Mouse (Mus musculus) neural tube, embryonic 11.5 days (tissue): ENCODE measurements around the gene Olfr298. TPM values are rescaled to one million over a fixed set of nuclear protein-coding genes. Genes with fewer than 3 reads are reported as not detected.

Experiments used
- ATAC-seq: fragments of 200-750 bp; cut with Nextera tagmentation; 2 replicates; pipeline ENCODE4 v1.8.0; 2017; ENCODE audit warnings: moderate number of reproducible peaks, mild to moderate bottlenecking, moderate TSS enrichment, moderate library complexity; ENCODE audit not compliant: insufficient read depth, low FRiP score, low TSS enrichment
- DNase-seq: peaks from one replicate; pipeline ENCODE4 v3.0.0-alpha.2; 2015; ENCODE audit warnings: low spot score
- H3K27ac ChIP-seq: fragments of 300-500 bp; sonication (generic); 2 replicates; pipeline ENCODE4 v1.5.1; 2014; ENCODE audit warnings: low read depth, mild to moderate bottlenecking, low read length
- H3K27me3 ChIP-seq: fragments of 300-500 bp; sonication (generic); 2 replicates; pipeline ENCODE4 v1.6.1; 2014; ENCODE audit warnings: mild to moderate bottlenecking, low read length, mixed read lengths; ENCODE audit not compliant: control insufficient read depth, insufficient read depth
- H3K36me3 ChIP-seq: fragments of 300-500 bp; sonication (generic); 2 replicates; pipeline ENCODE4 v1.6.1; 2014; ENCODE audit warnings: mild to moderate bottlenecking, low read length, moderate library complexity, mixed read lengths; ENCODE audit not compliant: control insufficient read depth, insufficient read depth
- H3K4me1 ChIP-seq: fragments of 300-500 bp; sonication (generic); 2 replicates; pipeline ENCODE4 v1.6.1; 2014; ENCODE audit warnings: low read length, mixed read lengths; ENCODE audit not compliant: control insufficient read depth, insufficient read depth
- H3K4me2 ChIP-seq: fragments of 300-500 bp; sonication (generic); 2 replicates; pipeline ENCODE4 v1.6.1; 2014; ENCODE audit warnings: low read depth, mild to moderate bottlenecking, moderate library complexity
- H3K4me3 ChIP-seq: fragments of 300-500 bp; sonication (generic); 2 replicates; pipeline ENCODE4 v1.5.1; 2014; ENCODE audit warnings: low read depth, low read length
- H3K9ac ChIP-seq: fragments of 300-500 bp; sonication (generic); 2 replicates; pipeline ENCODE4 v1.6.1; 2014; ENCODE audit warnings: mild to moderate bottlenecking, low read length
- H3K9me3 ChIP-seq: fragments of 300-500 bp; sonication (generic); 2 replicates; pipeline ENCODE4 v1.6.1; 2016; ENCODE audit warnings: low read length; ENCODE audit not compliant: control insufficient read depth
- WGBS: fragments of 180-500 bp; shearing (Covaris S2); extraction: QIAGEN DNeasy Blood & Tissue Kit; methylation state at CpG from one replicate; pipeline ENCODE4 v1.1.7; 2014; 5-methylcytosine and 5-hydroxymethylcytosine counted together
- polyA plus RNA-seq: library from polyadenylated mRNA; unstranded; fragments of >200 nt; fragmentation: Nextera tagmentation; extraction: Ambion mirVana; gene quantifications from 2 replicates; pipeline ENCODE4 v1.2.1, GENCODE M21; 2014

The Olfr298 gene
- polyA plus RNA-seq, result not detected in 2 replicates

DNA sequence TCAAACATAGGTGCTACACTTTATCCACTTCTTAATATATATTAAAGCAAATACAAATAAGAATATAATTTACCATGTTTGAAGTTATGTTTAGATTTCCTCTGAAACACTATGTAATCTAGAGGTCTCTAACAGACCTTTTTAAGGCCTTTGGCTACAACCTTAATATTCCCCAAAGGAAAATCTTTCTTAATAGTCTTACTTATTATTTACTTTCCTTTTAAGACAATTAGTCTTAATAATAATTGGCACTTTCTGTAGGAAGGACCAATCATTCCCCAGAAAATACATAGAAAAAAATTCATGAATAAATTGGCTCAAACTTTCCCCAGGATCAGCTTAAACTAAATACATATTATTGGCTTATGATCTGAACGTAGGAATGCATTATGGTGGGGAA is at the start of gene Olfr298:
Gene Olfr298 (minus strand): TSS at position 101 of the 400 bp plus-strand sequence.
- no peak within 1 kb of the TSS for H3K27ac ChIP-seq
- H3K9me3 ChIP-seq, result no peaks in the 10 kb centered on the region
- no peak for DNase-seq
- H3K4me2 ChIP-seq, result no peak within 1 kb of the TSS
- H3K4me3 ChIP-seq, result no peak within 1 kb of the TSS
- no peaks in the 10 kb centered on the region for H3K4me1 ChIP-seq
- 85% methylated on average over 1 of the region's 1 CpGs for WGBS
- H3K9ac ChIP-seq, result no peak within 1 kb of the TSS
- no peak for ATAC-seq
- H3K36me3 ChIP-seq, result no peaks in the 10 kb centered on the region
- no peaks in the 10 kb centered on the region for H3K27me3 ChIP-seq

DNA sequence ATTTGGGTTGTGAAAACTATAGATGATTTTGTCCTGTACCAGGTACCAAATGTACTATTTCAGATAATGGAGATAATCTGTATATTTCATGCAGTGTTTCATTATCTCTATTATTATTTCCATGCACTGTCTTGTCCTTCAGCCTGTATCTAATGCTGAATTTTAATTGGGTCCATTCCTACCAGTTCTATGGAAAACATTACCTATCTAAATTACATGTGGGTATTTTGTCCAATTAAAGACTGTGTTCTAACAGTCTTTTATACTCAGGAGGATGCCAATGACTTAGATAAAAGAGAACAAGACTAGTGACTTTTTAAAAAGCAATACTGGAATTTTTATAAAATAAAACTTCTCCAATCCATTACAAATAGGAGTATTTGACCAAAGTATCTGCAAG is 27.4 kb upstream of the Olfr298 start, which contains the start of gene Olfr297:
Gene Olfr297 (plus strand): TSS at position 301 of the 400 bp plus-strand sequence.
- no peaks in the 10 kb centered on the region for H3K27me3 ChIP-seq
- no peak within 1 kb of the TSS for H3K4me2 ChIP-seq
- ATAC-seq (no peak), DNase-seq (no peak)
- no peaks in the 10 kb centered on the region for H3K4me1 ChIP-seq
- H3K9me3 ChIP-seq, result no peaks in the 10 kb centered on the region
- H3K36me3 ChIP-seq, result no peaks in the 10 kb centered on the region
- H3K27ac ChIP-seq, result no peak within 1 kb of the TSS
- no peak within 1 kb of the TSS for H3K4me3 ChIP-seq
- H3K9ac ChIP-seq, result no peak within 1 kb of the TSS

DNA sequence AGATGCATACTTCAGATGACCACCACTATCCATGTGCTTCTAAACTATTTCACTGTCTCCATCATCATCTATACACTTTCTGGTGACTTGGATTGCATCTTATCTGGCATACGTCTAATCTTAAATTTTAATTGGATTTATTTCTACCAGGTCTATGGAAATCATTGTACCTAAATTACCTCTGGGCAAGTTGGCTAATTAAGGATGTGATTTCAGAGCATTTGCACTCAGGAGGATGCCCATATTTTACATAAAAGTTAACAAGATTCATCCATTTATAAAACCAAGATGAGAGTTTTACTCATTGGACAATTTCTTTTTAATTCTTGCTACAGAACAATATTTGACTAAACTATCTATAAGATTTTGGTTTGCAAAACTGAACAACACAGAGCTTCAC is 32.7 kb downstream of the Olfr298 start, which contains the start of gene Olfr299:
Gene Olfr299 (plus strand): TSS at position 301 of the 400 bp plus-strand sequence.
- Histone ChIP-seq H3K27me3 (no peaks in the 10 kb centered on the region), H3K27ac (no peak within 1 kb of the TSS), H3K9ac (no peak within 1 kb of the TSS), H3K9me3 (no peaks in the 10 kb centered on the region), H3K4me2 (no peak within 1 kb of the TSS), H3K4me3 (no peak within 1 kb of the TSS), H3K4me1 (no peaks in the 10 kb centered on the region), H3K36me3 (no peaks in the 10 kb centered on the region)
- WGBS, result 91% methylated on average over 1 of the region's 1 CpGs
- ATAC-seq (no peak), DNase-seq (no peak)

Other genes with a start within 250 kb of the Olfr298 start
- not detected in 2 replicates for gene Vmn2r76, start 246.2 kb downstream of the Olfr298 start, polyA plus RNA-seq
- not detected in 2 replicates for gene Olfr310, start 215.3 kb downstream of the Olfr298 start, polyA plus RNA-seq
- not detected in 2 replicates for gene Olfr309, start 178.8 kb downstream of the Olfr298 start, polyA plus RNA-seq
- not detected in 2 replicates for gene Olfr308, start 166.9 kb downstream of the Olfr298 start, polyA plus RNA-seq
- not detected in 2 replicates for gene Olfr307, start 154.9 kb downstream of the Olfr298 start, polyA plus RNA-seq
- gene Olfr305, start 125.6 kb downstream of the Olfr298 start, polyA plus RNA-seq, result not detected in 2 replicates
- not detected in 2 replicates for gene Olfr304, start 105.8 kb downstream of the Olfr298 start, polyA plus RNA-seq
- gene Olfr303, start 94.7 kb downstream of the Olfr298 start, polyA plus RNA-seq, result not detected in 2 replicates
- gene Olfr301, start 88.6 kb downstream of the Olfr298 start, polyA plus RNA-seq, result not detected in 2 replicates
- gene Olfr299, start 32.6 kb downstream of the Olfr298 start, polyA plus RNA-seq, result not detected in 2 replicates
- not detected in 2 replicates for gene Olfr297, start 27.5 kb upstream of the Olfr298 start, polyA plus RNA-seq
- gene Olfr295, start 91.4 kb upstream of the Olfr298 start, polyA plus RNA-seq, result not detected in 2 replicates
- not detected in 2 replicates for gene Olfr294, start 124.2 kb upstream of the Olfr298 start, polyA plus RNA-seq
- gene Olfr293, start 156.6 kb upstream of the Olfr298 start, polyA plus RNA-seq, result not detected in 2 replicates
- gene Olfr292, start 195.8 kb upstream of the Olfr298 start, polyA plus RNA-seq, result not detected in 2 replicates